Mouse (Mus musculus): ENCODE results near the gene Dspp. TPM values are rescaled to one million over a fixed set of nuclear protein-coding genes. Genes with fewer than 3 reads are reported as not detected.

Dspp gene
- polyA plus RNA-seq, 1 experiment from 2014 or later, result not detected

- Histone ChIP-seq H3K9me3 (ENCODE audit: control insufficient read depth, low read length) (no peaks in the 10 kb centered on the region), H3K4me3 (ENCODE audit: low read depth, low read length) (no peak overlapping the region), H3K27ac (ENCODE audit: low read depth, low read length) (no peak overlapping the region), H3K36me3 (ENCODE audit: control insufficient read depth, insufficient read depth, low read length) (no peaks in the 10 kb centered on the region), H3K27me3 (ENCODE audit: control insufficient read depth, insufficient read depth, low read length) (no peaks in the 10 kb centered on the region), H3K9ac (ENCODE audit: low read length) (no peak overlapping the region), H3K4me2 (no peak overlapping the region), H3K4me1 (ENCODE audit: control insufficient read depth, insufficient read depth, low read length) (no peaks in the 10 kb centered on the region)
- WGBS, result 91% methylated on average over 3 of the region's 3 CpGs
- ATAC-seq (ENCODE audit: low FRiP score) (no peak), DNase-seq (ENCODE audit: low spot score, missing footprints) (no peak)
These were observed 53.8 kb downstream of the Dspp start for GRCm38 (mm10) chr5:104224299-104224698.

- H3K27me3 ChIP-seq (ENCODE audit: control insufficient read depth, insufficient read depth, low read length), result no peaks in the 10 kb centered on the region
- H3K4me2 ChIP-seq, result no peak overlapping the region
- no peak for DNase-seq (ENCODE audit: low spot score, missing footprints)
- no peak overlapping the region for H3K27ac ChIP-seq (ENCODE audit: low read depth, low read length)
- no peaks in the 10 kb centered on the region for H3K9me3 ChIP-seq (ENCODE audit: control insufficient read depth, low read length)
- no peak overlapping the region for H3K9ac ChIP-seq (ENCODE audit: low read length)
- ATAC-seq (ENCODE audit: low FRiP score), result no peak
- H3K4me3 ChIP-seq (ENCODE audit: low read depth, low read length), result no peak overlapping the region
- no peaks in the 10 kb centered on the region for H3K36me3 ChIP-seq (ENCODE audit: control insufficient read depth, insufficient read depth, low read length)
- H3K4me1 ChIP-seq (ENCODE audit: control insufficient read depth, insufficient read depth, low read length), result no peaks in the 10 kb centered on the region
These were observed 54.2 kb downstream of the Dspp start for GRCm38 (mm10) chr5:104224750-104225149.

GRCm38 (mm10) chr5:104228497-104228896 is 58.0 kb downstream of the Dspp start:
- Histone ChIP-seq H3K36me3 (ENCODE audit: control insufficient read depth, insufficient read depth, low read length) (no peaks in the 10 kb centered on the region), H3K9me3 (ENCODE audit: control insufficient read depth, low read length) (no peaks in the 10 kb centered on the region), H3K4me1 (ENCODE audit: control insufficient read depth, insufficient read depth, low read length) (no peaks in the 10 kb centered on the region), H3K27ac (ENCODE audit: low read depth, low read length) (no peak overlapping the region), H3K4me3 (ENCODE audit: low read depth, low read length) (no peak overlapping the region), H3K4me2 (no peak overlapping the region), H3K9ac (ENCODE audit: low read length) (no peak overlapping the region), H3K27me3 (ENCODE audit: control insufficient read depth, insufficient read depth, low read length) (no peaks in the 10 kb centered on the region)
- DNase-seq (ENCODE audit: low spot score, missing footprints), result no peak
- WGBS, result 16% methylated on average over 1 of the region's 1 CpGs
- no peak for ATAC-seq (ENCODE audit: low FRiP score)

Other genes starting within 250 kb of the Dspp start
- not detected in 2 replicates for gene Hsd17b13, start 193.3 kb upstream of the Dspp start, polyA plus RNA-seq (2014; fragmentation: Nextera tagmentation; extraction: Ambion mirVana)
- gene Hsd17b11, start 148.8 kb upstream of the Dspp start, polyA plus RNA-seq (2014; fragmentation: Nextera tagmentation; extraction: Ambion mirVana), result 1.1 TPM in 2 replicates
- gene Nudt9, start 124.4 kb upstream of the Dspp start, polyA plus RNA-seq (2014; fragmentation: Nextera tagmentation; extraction: Ambion mirVana), result 61.8 and 64.7 TPM in 2 replicates
- 0.29 TPM in 1 of 2 replicates, not detected in the other for gene Gm17660, start 93.1 kb upstream of the Dspp start, polyA plus RNA-seq (2014; fragmentation: Nextera tagmentation; extraction: Ambion mirVana)
- gene Sparcl1, start 57.0 kb upstream of the Dspp start, polyA plus RNA-seq (2014; fragmentation: Nextera tagmentation; extraction: Ambion mirVana), result 49.8 and 58.3 TPM in 2 replicates
- gene Dmp1, start 31.9 kb downstream of the Dspp start, polyA plus RNA-seq (2014; fragmentation: Nextera tagmentation; extraction: Ambion mirVana), result 0.93 and 1.4 TPM in 2 replicates
- not detected in 2 replicates for gene Ibsp, start 128.5 kb downstream of the Dspp start, polyA plus RNA-seq (2014; fragmentation: Nextera tagmentation; extraction: Ambion mirVana)
- not detected in 2 replicates for gene Mepe, start 154.6 kb downstream of the Dspp start, polyA plus RNA-seq (2014; fragmentation: Nextera tagmentation; extraction: Ambion mirVana)